Mouse (Mus musculus) left cerebral cortex, adult 2 months (tissue): ENCODE measurements around the gene Sorl1. TPM values are rescaled to one million over a fixed set of nuclear protein-coding genes. Genes with fewer than 3 reads are reported as not detected.
"Not testable (repeated sequence)": the region's sequence is repeated elsewhere in the genome, so short reads cannot be mapped to it uniquely, and the experiment has no call there.

ENCODE experiments used
- DNase-seq, 2 experiments: peaks; one replicate each; pipeline ENCODE4 v3.0.0; 2021 to 2022; ENCODE audit warnings: low spot score in 2 of 2, mixed read lengths in 1 of 2; ENCODE audit errors: extremely low spot score in 1 of 2
- H3K27ac ChIP-seq: fragments of 200-600 bp; 2 replicates; pipeline ENCODE4 v1.8.1; 2022
- H3K4me3 ChIP-seq: fragments of 200-600 bp; 2 replicates; pipeline ENCODE4 v1.8.1; 2022
- CTCF ChIP-seq: fragments of 200-600 bp; IDR thresholded peaks from 2 replicates; pipeline ENCODE4 v1.8.1; 2022; ENCODE audit warnings: antibody characterized with exemption, mild to moderate bottlenecking, moderate library complexity
- intact Hi-C: fragments of 180-260 bp; cut with DNase I; formaldehyde crosslinking; loops from one replicate; pipeline ENCODE4 v1.15.1; 2025
- total RNA-seq, 2 experiments: library from RNA; stranded (reverse); gene quantifications; 2 replicates each; pipeline ENCODE4 v1.2.3; 2021

The Sorl1 gene
- total RNA-seq, 2 experiments from 2014 or later, result 238 to 239 TPM

GRCm38 (mm10) chr9:42062269-42062668 is 61.8 kb downstream of the Sorl1 start:
- intact Hi-C loops, result no loop called here
- no peak for DNase-seq
- TF ChIP-seq CTCF, result no peak
- Histone ChIP-seq H3K4me3 (no peak overlapping the region), H3K27ac (no peak overlapping the region)

DNA sequence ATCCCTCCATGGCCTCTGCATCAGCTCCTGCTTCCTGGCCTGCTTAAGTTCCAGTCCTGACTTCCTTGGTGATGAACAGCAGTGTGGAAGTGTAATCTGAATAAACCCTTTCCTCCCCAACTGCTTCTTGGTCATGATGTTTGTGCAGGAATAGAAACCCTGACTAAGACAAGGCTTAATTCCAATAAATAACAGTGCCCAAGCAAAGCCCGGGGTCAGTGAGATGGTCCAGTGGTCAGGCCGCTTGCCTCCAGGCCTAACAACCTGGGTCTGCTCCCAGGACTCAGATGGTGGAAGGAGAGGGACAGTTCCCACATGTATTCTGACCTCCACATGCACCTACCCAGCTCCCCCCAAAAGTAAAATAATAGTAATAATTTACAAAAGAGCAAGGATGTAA is 65.1 kb downstream of the Sorl1 start:
- DNase-seq, intact Hi-C loops, H3K4me3 ChIP-seq, H3K27ac ChIP-seq: not testable (repeated sequence)

GRCm38 (mm10) chr9:42056591-42056990 is 67.5 kb downstream of the Sorl1 start:
- no peak for DNase-seq
- intact Hi-C loops, result no loop called here
- Histone ChIP-seq H3K4me3 (no peak overlapping the region), H3K27ac (no peak overlapping the region)
- TF ChIP-seq CTCF, result no peak

DNA sequence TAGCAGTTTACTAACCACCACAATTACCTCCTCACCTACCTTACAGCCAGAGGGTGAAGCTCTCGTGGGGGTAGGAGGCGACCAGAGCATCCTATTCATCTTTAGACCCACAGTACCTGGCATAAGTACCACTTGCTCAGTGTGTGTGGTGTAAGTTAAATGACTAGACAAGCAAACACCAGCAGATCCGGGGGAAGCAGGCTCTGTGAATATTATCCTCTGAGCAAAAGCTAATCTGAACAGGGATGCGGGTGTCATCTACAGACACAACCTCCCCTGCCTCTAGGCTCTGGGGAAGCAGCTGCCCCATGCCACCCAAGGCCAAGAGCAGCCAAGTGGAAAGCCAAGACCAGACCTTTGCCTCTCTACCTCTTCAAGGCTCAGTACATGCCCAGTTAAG is 68.7 kb downstream of the Sorl1 start:
- Histone ChIP-seq H3K27ac (peak overlapping the region; percentile 85), H3K4me3 (no peak overlapping the region)
- intact Hi-C loops, result loop anchor here (1.0 to 2.0 kb wide), 4 partner anchors 28 to 185 kb away; no protein-coding TSS in a partner anchor
- peak in 1 of 2 experiments; percentile 41 for DNase-seq
- no peak for TF ChIP-seq CTCF

DNA sequence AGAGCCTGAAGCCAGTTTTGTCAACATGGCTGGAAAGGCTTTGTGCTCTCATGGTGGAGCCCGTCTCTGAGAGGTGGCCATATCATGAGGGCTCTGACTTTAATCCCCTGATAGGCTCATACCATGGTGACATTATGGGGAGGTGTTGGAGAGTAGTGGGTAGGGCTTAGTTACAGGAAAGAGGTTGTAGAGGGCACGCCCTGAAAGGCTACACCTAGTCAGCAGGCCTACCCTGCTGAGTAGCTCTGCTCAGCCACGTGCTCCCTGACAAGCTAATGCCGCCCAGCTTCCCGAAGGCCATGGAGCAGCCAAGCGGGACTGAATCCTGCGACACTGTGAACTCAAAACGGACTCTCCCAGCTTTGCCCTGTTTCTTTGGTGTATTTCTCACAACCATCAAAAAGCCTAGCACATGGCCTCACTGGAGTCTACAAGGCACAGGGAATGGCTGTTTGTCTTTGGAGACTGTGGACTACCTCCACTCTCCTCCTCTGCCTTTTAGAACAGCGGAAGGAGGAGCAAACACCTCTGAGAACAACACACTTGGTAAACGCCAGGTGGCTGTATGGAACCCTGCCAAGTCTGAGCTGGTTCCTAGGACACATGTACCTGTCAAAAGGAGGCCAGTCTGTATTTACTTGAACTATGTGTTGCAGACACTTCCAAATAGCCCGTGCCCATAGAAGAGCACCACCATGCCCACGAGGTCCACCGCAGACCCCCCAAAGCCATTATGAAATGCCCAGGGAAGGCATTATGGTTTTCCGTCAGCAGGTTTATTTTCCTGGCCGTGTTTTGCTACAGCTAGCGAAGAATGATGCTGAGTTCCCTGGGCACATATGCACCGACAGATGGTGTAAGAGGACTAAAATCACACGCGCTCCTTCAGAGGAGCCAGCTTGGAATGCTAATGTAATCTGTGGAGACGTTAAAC is 69.5 kb downstream of the Sorl1 start:
- DNase-seq, result peak; percentile 55 to 70
- peak; percentile 44 for TF ChIP-seq CTCF
- intact Hi-C loops, result loop anchor here (1.0 to 2.0 kb wide), 5 partner anchors 29 to 186 kb away; no protein-coding TSS in a partner anchor
- Histone ChIP-seq H3K27ac (peak overlapping the region; percentile 77), H3K4me3 (no peak overlapping the region)

DNA sequence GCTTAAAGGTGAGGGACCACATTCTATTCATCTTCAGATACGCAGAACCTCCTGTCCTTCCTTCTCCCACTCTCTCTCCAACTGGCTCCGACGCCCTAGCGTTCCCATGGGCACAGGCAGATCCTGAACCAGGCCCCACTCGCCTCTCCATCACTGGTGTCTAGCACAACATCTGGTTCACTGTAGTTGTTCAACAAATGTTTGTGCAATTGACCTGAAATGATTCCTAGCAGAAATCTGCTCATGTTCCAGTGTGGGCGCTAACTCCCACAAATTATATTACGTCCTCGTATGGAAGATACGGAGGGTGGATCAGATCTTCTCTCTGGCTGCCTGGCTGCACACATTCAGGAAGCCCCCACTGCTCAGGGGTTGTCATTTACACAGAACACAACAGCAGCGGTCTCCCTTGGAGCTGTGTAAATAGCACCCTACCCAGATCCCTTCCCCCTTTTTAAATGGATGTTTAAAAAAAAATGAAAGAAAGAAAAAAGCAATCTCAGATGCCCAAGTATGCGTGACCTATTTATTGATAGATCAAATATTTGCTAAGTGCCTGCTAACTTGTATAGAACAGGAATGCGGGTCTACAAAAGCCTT is 70.4 kb downstream of the Sorl1 start:
- no peak for TF ChIP-seq CTCF
- Histone ChIP-seq H3K4me3 (no peak overlapping the region), H3K27ac (peak overlapping the region; percentile 77)
- intact Hi-C loops, result loop anchor here (1.0 to 2.0 kb wide), 4 partner anchors 57 to 187 kb away; no protein-coding TSS in a partner anchor
- no peak for DNase-seq

- intact Hi-C loops, result no loop called here
- Histone ChIP-seq H3K4me3 (no peak overlapping the region), H3K27ac (no peak overlapping the region)
- no peak for TF ChIP-seq CTCF
- DNase-seq, result no peak
Measured at GRCm38 (mm10) chr9:42052713-42053356, 71.3 kb downstream of the Sorl1 start.

DNA sequence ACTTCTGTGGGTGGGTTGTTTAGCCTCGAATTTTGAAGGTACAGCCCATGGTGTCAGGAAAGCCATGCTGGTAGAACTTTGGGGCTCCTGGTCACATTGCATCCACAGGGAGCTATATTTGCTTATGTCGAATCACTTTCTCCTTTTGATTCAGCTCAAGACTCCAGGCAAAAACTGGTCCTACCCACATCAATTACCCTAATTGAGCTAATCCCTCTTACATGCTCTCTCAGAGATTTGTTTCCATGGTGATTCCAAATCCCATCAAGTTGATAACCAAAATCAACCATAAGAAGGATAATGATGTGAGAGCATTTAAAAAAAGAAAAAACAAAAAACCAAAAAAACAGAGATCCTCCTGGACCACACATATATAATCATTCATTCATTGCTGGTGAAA is 75.6 kb downstream of the Sorl1 start:
- no peak overlapping the region for H3K4me3 ChIP-seq
- no peak for DNase-seq
- TF ChIP-seq CTCF, result no peak
- no peak overlapping the region for H3K27ac ChIP-seq
- intact Hi-C loops, result no loop called here

DNA sequence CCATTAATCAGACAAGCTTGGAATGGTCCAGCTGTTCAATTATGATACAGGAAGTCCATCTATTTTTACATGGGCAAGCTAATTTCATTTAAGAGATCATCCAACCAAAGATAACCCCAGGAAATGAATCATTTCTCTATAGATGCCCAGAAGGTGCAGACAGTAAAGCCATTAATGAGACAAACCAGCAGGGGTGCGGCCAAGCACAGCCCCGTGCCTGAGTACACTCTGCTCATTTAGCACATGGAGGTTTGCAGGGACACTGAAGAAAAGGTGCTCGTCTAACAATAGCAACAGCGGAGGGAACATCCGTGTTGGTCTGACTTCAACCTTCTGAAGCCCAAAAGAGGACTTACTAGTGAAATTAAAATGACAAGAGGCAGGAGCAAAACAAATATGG is 76.3 kb downstream of the Sorl1 start:
- no peak for TF ChIP-seq CTCF
- no peak for DNase-seq
- Histone ChIP-seq H3K27ac (no peak overlapping the region), H3K4me3 (no peak overlapping the region)
- intact Hi-C loops, result no loop called here

GRCm38 (mm10) chr9:42046248-42046647 is 77.8 kb downstream of the Sorl1 start:
- TF ChIP-seq CTCF, result no peak
- no peak overlapping the region for H3K27ac ChIP-seq
- DNase-seq, result no peak
- no peak overlapping the region for H3K4me3 ChIP-seq
- intact Hi-C loops, result no loop called here

GRCm38 (mm10) chr9:42044651-42045050 is 79.4 kb downstream of the Sorl1 start:
- H3K27ac ChIP-seq, result no peak overlapping the region
- intact Hi-C loops, result no loop called here

DNA sequence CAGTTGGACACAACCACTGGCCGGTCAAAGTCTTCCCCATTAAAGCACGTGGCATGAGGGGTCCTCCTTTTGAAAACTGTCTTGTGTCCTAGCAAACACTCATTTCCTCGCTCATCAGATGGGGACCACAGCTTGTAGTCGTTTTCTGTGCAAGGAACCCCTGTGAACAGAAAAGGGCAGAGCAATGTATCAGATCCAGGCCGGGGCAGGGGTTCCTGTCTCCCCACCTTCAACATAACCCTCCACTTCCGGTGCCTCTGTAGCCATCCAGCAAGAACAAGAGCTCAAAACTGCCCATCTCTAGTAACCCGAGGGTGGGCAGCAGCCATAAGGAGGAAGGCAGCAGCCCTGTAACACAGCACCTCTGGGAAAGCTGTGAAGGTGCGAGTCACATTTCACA is 80.2 kb downstream of the Sorl1 start:
- intact Hi-C loops, result no loop called here
- no peak for DNase-seq
- TF ChIP-seq CTCF, result no peak
- no peak overlapping the region for H3K27ac ChIP-seq
- H3K4me3 ChIP-seq, result no peak overlapping the region

More at GRCm38 (mm10) chr9:42044651-42045050, 79.4 kb downstream of the Sorl1 start:
- no peak for DNase-seq
- no peak for TF ChIP-seq CTCF
- no peak overlapping the region for H3K4me3 ChIP-seq
